Mouse (Mus musculus): ENCODE measurements around the gene Twnk. TPM values are rescaled to one million over a fixed set of nuclear protein-coding genes. Genes with fewer than 3 reads are reported as not detected.

Gene Twnk
- polyA plus RNA-seq, 1 experiment = 5.9 TPM

GRCm38 (mm10) chr19:45047935-45048643 is 42.6 kb downstream of the Twnk start:
- no peaks in the 10 kb centered on the region for H3K36me3 ChIP-seq (ENCODE audit: control insufficient read depth, insufficient read depth, low read length)
- peak overlapping the region; percentile 68 for H3K4me3 ChIP-seq (ENCODE audit: low read depth, low read length)
- H3K27ac ChIP-seq (ENCODE audit: insufficient read depth, low read depth, low read length) = peak overlapping the region; percentile 82
- TF ChIP-seq CTCF (IDR thresholded peaks at IDR 0.05; ENCODE audit: extremely low read depth, insufficient read length, insufficient replicate concordance, low read depth, low read length) = no peak
- TF ChIP-seq POLR2A (IDR thresholded peaks at IDR 0.05; ENCODE audit: low read depth, low read length) = no peak
- WGBS = 15% methylated on average over 11 of the region's 11 CpGs
- H3K27me3 ChIP-seq (ENCODE audit: control insufficient read depth, insufficient read depth, low read length) = no peaks in the 10 kb centered on the region
- peaks cover 6% of the 10 kb centered on the region for H3K4me1 ChIP-seq (ENCODE audit: control insufficient read depth, insufficient read depth, insufficient read length, low read length)

DNA sequence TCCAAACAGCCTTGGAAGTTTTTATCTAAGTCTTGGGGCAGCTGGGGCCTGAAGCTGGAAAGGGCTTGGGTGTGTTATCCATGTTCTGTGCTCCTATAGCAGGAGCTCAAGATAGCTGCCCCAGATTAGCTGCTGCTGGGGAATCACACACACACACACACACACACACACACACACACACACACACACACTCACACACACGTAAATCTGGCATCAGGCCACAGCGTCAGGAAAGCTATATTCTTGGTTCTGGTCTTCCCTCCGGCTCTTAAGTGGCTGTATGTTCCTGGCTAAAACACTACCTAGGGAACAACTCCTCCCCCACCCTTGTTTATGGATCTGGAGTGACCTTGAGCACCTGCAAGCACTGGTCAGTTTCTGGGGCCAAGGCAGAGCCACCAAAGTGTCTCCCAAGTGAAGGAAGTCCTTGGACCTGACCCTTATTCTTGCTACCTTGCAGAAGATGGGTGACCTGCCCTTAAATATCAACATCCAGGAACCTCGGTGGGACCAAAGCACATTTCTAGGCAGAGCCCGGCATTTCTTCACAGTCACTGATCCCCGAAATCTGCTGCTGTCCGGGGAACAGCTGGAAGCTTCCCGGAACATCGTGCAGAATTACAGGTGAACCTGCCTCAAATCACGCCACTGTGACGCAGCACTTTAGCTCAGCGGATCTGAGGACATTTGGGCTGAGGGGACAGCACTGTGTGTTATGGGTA is 43.3 kb downstream of the Twnk start:
- Histone ChIP-seq H3K27me3 (ENCODE audit: control insufficient read depth, insufficient read depth, low read length) (no peaks in the 10 kb centered on the region), H3K36me3 (ENCODE audit: control insufficient read depth, insufficient read depth, low read length) (0 out of 2 replicates have a peak, but pooled peaks cover 1% of the 10 kb centered on the region), H3K27ac (ENCODE audit: insufficient read depth, low read depth, low read length) (peak overlapping the region; percentile 82), H3K4me1 (ENCODE audit: control insufficient read depth, insufficient read depth, insufficient read length, low read length) (peaks cover 6% of the 10 kb centered on the region), H3K4me3 (ENCODE audit: low read depth, low read length) (peak overlapping the region; percentile 68)
- 79% methylated on average over 12 of the region's 12 CpGs for WGBS
- TF ChIP-seq CTCF (IDR thresholded peaks at IDR 0.05; ENCODE audit: extremely low read depth, insufficient read length, insufficient replicate concordance, low read depth, low read length) (no peak), POLR2A (IDR thresholded peaks at IDR 0.05; ENCODE audit: low read depth, low read length) (no peak)

- TF ChIP-seq POLR2A (IDR thresholded peaks at IDR 0.05; ENCODE audit: low read depth, low read length) (no peak), CTCF (IDR thresholded peaks at IDR 0.05; ENCODE audit: extremely low read depth, insufficient read length, insufficient replicate concordance, low read depth, low read length) (no peak)
- Histone ChIP-seq H3K4me1 (ENCODE audit: control insufficient read depth, insufficient read depth, insufficient read length, low read length) (peaks cover 3% of the 10 kb centered on the region), H3K27ac (ENCODE audit: insufficient read depth, low read depth, low read length) (no peak overlapping the region), H3K4me3 (ENCODE audit: low read depth, low read length) (no peak overlapping the region), H3K27me3 (ENCODE audit: control insufficient read depth, insufficient read depth, low read length) (no peaks in the 10 kb centered on the region), H3K36me3 (ENCODE audit: control insufficient read depth, insufficient read depth, low read length) (0 out of 2 replicates have a peak, but pooled peaks cover 1% of the 10 kb centered on the region)
- 68% methylated on average over 9 of the region's 9 CpGs for WGBS
Observed at GRCm38 (mm10) chr19:45049523-45049922, 44.1 kb downstream of the Twnk start.

- 90% methylated on average over 8 of the region's 8 CpGs for WGBS
- TF ChIP-seq CTCF (IDR thresholded peaks at IDR 0.05; ENCODE audit: extremely low read depth, insufficient read length, insufficient replicate concordance, low read depth, low read length) = no peak
- no peak for TF ChIP-seq POLR2A (IDR thresholded peaks at IDR 0.05; ENCODE audit: low read depth, low read length)
- peaks cover 5% of the 10 kb centered on the region; the same call in 1 of the 2 replicates for H3K4me1 ChIP-seq (ENCODE audit: control insufficient read depth, insufficient read depth, insufficient read length, low read length)
- no peak overlapping the region for H3K27ac ChIP-seq (ENCODE audit: insufficient read depth, low read depth, low read length)
- H3K27me3 ChIP-seq (ENCODE audit: control insufficient read depth, insufficient read depth, low read length) = no peaks in the 10 kb centered on the region
- no peak overlapping the region for H3K4me3 ChIP-seq (ENCODE audit: low read depth, low read length)
- peaks cover 1% of the 10 kb centered on the region; the same call in 1 of the 2 replicates for H3K36me3 ChIP-seq (ENCODE audit: control insufficient read depth, insufficient read depth, low read length)
Observed at GRCm38 (mm10) chr19:45053451-45053850, 48.0 kb downstream of the Twnk start.

GRCm38 (mm10) chr19:45054892-45055690 is 49.6 kb downstream of the Twnk start:
- peaks cover 5% of the 10 kb centered on the region; the same call in 1 of the 2 replicates for H3K4me1 ChIP-seq (ENCODE audit: control insufficient read depth, insufficient read depth, insufficient read length, low read length)
- H3K4me3 ChIP-seq (ENCODE audit: low read depth, low read length) = no peak overlapping the region
- peaks cover 1% of the 10 kb centered on the region; the same call in 1 of the 2 replicates for H3K36me3 ChIP-seq (ENCODE audit: control insufficient read depth, insufficient read depth, low read length)
- no peak for TF ChIP-seq CTCF (IDR thresholded peaks at IDR 0.05; ENCODE audit: extremely low read depth, insufficient read length, insufficient replicate concordance, low read depth, low read length)
- TF ChIP-seq POLR2A (IDR thresholded peaks at IDR 0.05; ENCODE audit: low read depth, low read length) = no peak
- H3K27ac ChIP-seq (ENCODE audit: insufficient read depth, low read depth, low read length) = no peak overlapping the region
- no peaks in the 10 kb centered on the region for H3K27me3 ChIP-seq (ENCODE audit: control insufficient read depth, insufficient read depth, low read length)
- WGBS = 84% methylated on average over 6 of the region's 6 CpGs

DNA sequence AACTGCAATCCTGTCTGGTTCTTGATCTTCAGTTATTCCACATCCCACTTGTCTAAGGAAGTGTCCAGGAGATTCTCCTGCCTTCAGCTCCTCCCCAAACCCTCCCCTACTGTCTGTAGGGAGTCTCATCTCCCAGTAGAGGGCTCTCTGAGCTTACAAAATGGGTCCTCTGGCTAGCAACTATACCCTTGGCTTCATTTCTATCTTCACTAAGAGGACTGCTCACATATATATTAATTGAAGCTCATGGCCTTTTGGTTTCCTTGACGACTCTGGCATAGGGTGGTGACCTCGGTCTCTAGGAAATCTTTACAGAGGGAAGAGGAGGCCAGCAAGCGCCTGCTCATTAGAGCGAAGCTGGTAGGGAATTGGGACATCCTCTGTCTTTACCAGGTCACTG is 50.9 kb downstream of the Twnk start:
- 49% methylated on average over 4 of the region's 4 CpGs for WGBS
- no peaks in the 10 kb centered on the region for H3K27me3 ChIP-seq (ENCODE audit: control insufficient read depth, insufficient read depth, low read length)
- H3K4me1 ChIP-seq (ENCODE audit: control insufficient read depth, insufficient read depth, insufficient read length, low read length) = peaks cover 5% of the 10 kb centered on the region; the same call in 1 of the 2 replicates
- H3K36me3 ChIP-seq (ENCODE audit: control insufficient read depth, insufficient read depth, low read length) = peaks cover 1% of the 10 kb centered on the region; the same call in 1 of the 2 replicates
- no peak overlapping the region for H3K4me3 ChIP-seq (ENCODE audit: low read depth, low read length)
- no peak overlapping the region for H3K27ac ChIP-seq (ENCODE audit: insufficient read depth, low read depth, low read length)
- TF ChIP-seq CTCF (IDR thresholded peaks at IDR 0.05; ENCODE audit: extremely low read depth, insufficient read length, insufficient replicate concordance, low read depth, low read length) = peak; percentile 34; the same call in 1 of the 2 replicates
- no peak for TF ChIP-seq POLR2A (IDR thresholded peaks at IDR 0.05; ENCODE audit: low read depth, low read length)

Measured in small intestine, adult 2 months (tissue).